In the genomic region with DNA sequence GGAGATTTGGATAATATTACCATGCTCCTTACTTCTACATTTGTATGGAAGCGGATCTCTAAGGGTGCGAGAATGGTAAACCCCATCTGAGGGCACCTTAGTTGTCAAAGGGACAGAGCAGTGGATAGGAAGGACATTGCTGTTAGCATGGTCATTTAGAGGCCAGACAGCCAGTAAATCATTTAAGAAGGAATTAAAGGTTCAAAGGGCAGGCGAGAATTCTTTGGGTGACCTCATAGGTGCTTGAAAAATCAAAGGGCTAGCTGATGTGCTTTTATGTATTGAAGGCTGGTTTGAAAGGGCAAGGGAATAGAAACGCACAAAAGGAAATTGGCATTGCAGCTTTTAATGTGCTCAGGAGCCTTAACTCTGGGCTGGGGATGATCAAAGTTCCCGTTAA, we compare ENCODE assay signal across 24 mouse cellular contexts.
"Had no signal": no experiment of that assay in that cellular context is flagged by ENCODE, and none has a peak within 500 bp of the region (broad histone marks: within the 10 kb centered on the region; RNA-seq: fewer than 3 reads in every experiment).

No protein-coding gene starts in this region.

- H3K27ac ChIP-seq: gastrocnemius, adult 2 months; heart, embryonic 10.5 days; hindbrain, embryonic 10.5 days; hindbrain, embryonic 12.5 days; hindbrain, embryonic 14.5 days; intestine, embryonic 15.5 days; layer of hippocampus, adult 2 months; left cerebral cortex, adult 2 months; limb, embryonic 10.5 days; limb, embryonic 12.5 days; liver, embryonic 13.5 days; liver, embryonic 15.5 days had no signal

- H3K9ac ChIP-seq: heart, embryonic 12.5 days; hindbrain, embryonic 12.5 days; hindbrain, embryonic 14.5 days; intestine, embryonic 15.5 days; limb, embryonic 12.5 days; liver, embryonic 13.5 days; liver, embryonic 15.5 days had no signal

- ATAC-seq: hindbrain, embryonic 16.5 days; inflammation-experienced regulatory T-cells, adult 6 months; intestine, embryonic 15.5 days; intestine, postnatal 0 days had no signal

- H3K27me3 ChIP-seq: heart, embryonic 12.5 days; hindbrain, embryonic 12.5 days; intestine, embryonic 15.5 days; limb, embryonic 12.5 days; liver, embryonic 13.5 days; liver, embryonic 15.5 days had no signal

- H3K4me1 ChIP-seq: heart, embryonic 10.5 days; heart, embryonic 12.5 days; hindbrain, embryonic 10.5 days; hindbrain, embryonic 12.5 days; intestine, embryonic 15.5 days; limb, embryonic 12.5 days; liver, embryonic 13.5 days; liver, embryonic 15.5 days had no signal

- H3K9me3 ChIP-seq: heart, embryonic 10.5 days; heart, embryonic 12.5 days; hindbrain, embryonic 10.5 days; hindbrain, embryonic 12.5 days; intestine, embryonic 15.5 days; limb, embryonic 10.5 days; limb, embryonic 12.5 days; liver, embryonic 13.5 days; liver, embryonic 15.5 days had no signal

- DNase-seq: gastrocnemius, adult 2 months; gastrocnemius, postnatal 10 days; gastrocnemius, postnatal 25 days; heart, adult 18-20 months; heart, postnatal 10 days; heart, postnatal 4 days; kidney, postnatal 4 days; liver; liver, embryonic 13.5 days had no signal

- H3K4me3 ChIP-seq: gastrocnemius, adult 2 months; heart, embryonic 10.5 days; heart, embryonic 12.5 days; hindbrain, embryonic 10.5 days; hindbrain, embryonic 12.5 days; intestine, embryonic 15.5 days; layer of hippocampus, adult 2 months; left cerebral cortex, adult 2 months; limb, embryonic 10.5 days; limb, embryonic 12.5 days; liver, embryonic 13.5 days; liver, embryonic 15.5 days had no signal

- H3K36me3 ChIP-seq: heart, embryonic 10.5 days; heart, embryonic 12.5 days; hindbrain, embryonic 10.5 days; hindbrain, embryonic 12.5 days; intestine, embryonic 15.5 days; limb, embryonic 10.5 days; limb, embryonic 12.5 days; liver, embryonic 13.5 days; liver, embryonic 15.5 days had no signal

- H3K4me2 ChIP-seq: heart, embryonic 12.5 days; hindbrain, embryonic 12.5 days; hindbrain, embryonic 14.5 days; intestine, embryonic 15.5 days; limb, embryonic 12.5 days; liver, embryonic 11.5 days; liver, embryonic 13.5 days; liver, embryonic 15.5 days had no signal
